Mouse (Mus musculus): Measurements from ENCODE around the gene Frmd4b. TPM values are rescaled to one million over a fixed set of nuclear protein-coding genes. Genes with fewer than 3 reads are reported as not detected.

Gene Frmd4b
- polyA plus RNA-seq, 1 experiment from 2014 or later, result 12.9 TPM

DNA sequence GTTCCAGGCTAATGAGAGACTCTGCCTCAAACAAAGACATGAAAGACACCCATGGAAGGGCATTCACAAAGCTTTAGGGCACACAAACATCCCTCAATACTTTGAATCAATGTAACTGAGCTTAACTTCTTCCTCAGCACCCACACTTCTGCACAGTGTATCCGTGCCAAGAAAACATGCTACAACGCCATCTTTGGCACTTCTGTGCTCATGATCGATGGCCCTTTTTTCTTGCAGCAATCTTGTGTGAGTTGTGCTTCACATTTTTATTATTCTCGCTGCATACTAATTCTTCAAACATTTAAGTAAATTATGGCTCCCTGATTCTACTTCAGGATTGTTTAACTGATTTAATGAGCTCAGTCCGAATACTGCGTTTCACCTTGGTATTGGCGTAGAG is 61.7 kb downstream of the Frmd4b start:
- Histone ChIP-seq H3K27ac (no peak overlapping the region), H3K4me3 (replicated peaks) (no peak overlapping the region), H3K9me3 (no peaks in the 10 kb centered on the region), H3K9ac (replicated peaks) (no peak overlapping the region), H3K4me2 (no peak overlapping the region), H3K27me3 (no peaks in the 10 kb centered on the region), H3K36me3 (no peaks in the 10 kb centered on the region), H3K4me1 (replicated peaks) (peaks cover 3% of the 10 kb centered on the region; the same call in 1 of the 2 replicates)
- WGBS, result 94% methylated on average over 7 of the region's 7 CpGs
- no peak for ATAC-seq (ENCODE audit: insufficient number of reproducible peaks, insufficient read depth, low FRiP score, low TSS enrichment, low read depth)

DNA sequence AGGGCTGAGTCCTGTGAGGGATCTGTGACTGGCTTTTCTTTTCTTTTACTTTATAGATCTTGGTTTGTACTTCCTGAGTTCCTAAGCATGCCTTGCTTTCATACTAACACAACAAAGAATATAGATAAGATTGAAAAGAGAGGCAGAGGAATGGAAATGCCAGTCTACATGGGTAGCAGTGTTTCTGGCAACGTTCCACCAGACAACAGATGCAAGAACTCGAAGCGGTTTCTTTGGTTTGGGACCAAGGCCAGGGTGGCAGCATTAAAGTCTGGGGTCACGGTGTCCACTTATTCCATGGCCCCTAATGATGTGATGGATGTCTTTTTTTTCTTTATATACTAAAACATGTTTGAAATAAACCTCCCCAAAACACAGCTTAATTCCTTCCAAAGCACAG is 63.9 kb downstream of the Frmd4b start:
- no peaks in the 10 kb centered on the region for H3K36me3 ChIP-seq
- no peak overlapping the region for H3K4me3 ChIP-seq (replicated peaks)
- no peaks in the 10 kb centered on the region for H3K27me3 ChIP-seq
- H3K27ac ChIP-seq, result no peak overlapping the region
- H3K9me3 ChIP-seq, result no peaks in the 10 kb centered on the region
- WGBS, result 88% methylated on average over 4 of the region's 4 CpGs
- H3K4me2 ChIP-seq, result no peak overlapping the region
- H3K4me1 ChIP-seq (replicated peaks), result no peaks in the 10 kb centered on the region; the same call in 1 of the 2 replicates
- no peak overlapping the region for H3K9ac ChIP-seq (replicated peaks)
- no peak for ATAC-seq (ENCODE audit: insufficient number of reproducible peaks, insufficient read depth, low FRiP score, low TSS enrichment, low read depth)

GRCm38 (mm10) chr6:97552573-97552972 is 64.8 kb downstream of the Frmd4b start:
- Histone ChIP-seq H3K4me2 (no peak overlapping the region), H3K9me3 (no peaks in the 10 kb centered on the region), H3K27ac (no peak overlapping the region), H3K27me3 (no peaks in the 10 kb centered on the region), H3K4me3 (replicated peaks) (no peak overlapping the region), H3K9ac (replicated peaks) (no peak overlapping the region), H3K4me1 (replicated peaks) (no peaks in the 10 kb centered on the region; the same call in 1 of the 2 replicates), H3K36me3 (no peaks in the 10 kb centered on the region)
- ATAC-seq (ENCODE audit: insufficient number of reproducible peaks, insufficient read depth, low FRiP score, low TSS enrichment, low read depth), result no peak
- WGBS, result 79% methylated on average over 3 of the region's 3 CpGs

GRCm38 (mm10) chr6:97551884-97552283 is 65.5 kb downstream of the Frmd4b start:
- H3K27me3 ChIP-seq, result no peaks in the 10 kb centered on the region
- no peak overlapping the region for H3K4me2 ChIP-seq
- no peaks in the 10 kb centered on the region; the same call in 1 of the 2 replicates for H3K36me3 ChIP-seq
- H3K4me3 ChIP-seq (replicated peaks), result no peak overlapping the region
- H3K27ac ChIP-seq, result no peak overlapping the region; the same call in 1 of the 2 replicates
- H3K4me1 ChIP-seq (replicated peaks), result no peaks in the 10 kb centered on the region; the same call in 1 of the 2 replicates
- no peak overlapping the region for H3K9ac ChIP-seq (replicated peaks)
- H3K9me3 ChIP-seq, result no peaks in the 10 kb centered on the region
- 44% methylated on average over 8 of the region's 8 CpGs for WGBS
- ATAC-seq (ENCODE audit: insufficient number of reproducible peaks, insufficient read depth, low FRiP score, low TSS enrichment, low read depth), result no peak

- H3K9me3 ChIP-seq, result no peaks in the 10 kb centered on the region
Measured at GRCm38 (mm10) chr6:97551161-97551560, 66.2 kb downstream of the Frmd4b start.

DNA sequence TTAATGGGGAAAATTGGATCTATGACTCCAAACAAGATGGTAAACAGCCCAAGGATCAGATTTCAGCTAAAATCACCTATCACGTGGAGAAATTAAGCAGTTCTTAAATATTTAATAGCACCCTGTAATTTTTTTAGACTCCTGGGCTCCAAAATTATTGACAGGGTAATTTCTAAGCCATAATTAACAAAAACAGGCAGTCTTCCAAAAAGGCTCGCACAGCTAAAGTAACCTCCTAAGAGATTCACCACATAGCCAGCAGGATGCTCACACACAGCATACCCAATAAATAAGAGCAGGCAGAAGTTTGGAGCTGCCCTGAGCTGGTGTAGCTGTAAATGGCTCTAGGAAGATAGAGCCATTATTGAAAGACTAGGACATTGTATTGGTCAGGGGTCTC is 76.9 kb downstream of the Frmd4b start:
- Histone ChIP-seq H3K36me3 (no peaks in the 10 kb centered on the region), H3K4me1 (replicated peaks) (no peaks in the 10 kb centered on the region), H3K9me3 (0 out of 2 replicates have a peak, but pooled peaks cover 1% of the 10 kb centered on the region), H3K9ac (replicated peaks) (no peak overlapping the region), H3K27me3 (no peaks in the 10 kb centered on the region), H3K4me3 (replicated peaks) (no peak overlapping the region), H3K27ac (no peak overlapping the region), H3K4me2 (no peak overlapping the region)
- WGBS, result 61% methylated on average over 2 of the region's 2 CpGs
- no peak for ATAC-seq (ENCODE audit: insufficient number of reproducible peaks, insufficient read depth, low FRiP score, low TSS enrichment, low read depth)

More at GRCm38 (mm10) chr6:97551161-97551560, 66.2 kb downstream of the Frmd4b start:
- Histone ChIP-seq H3K27ac (no peak overlapping the region), H3K9ac (replicated peaks) (no peak overlapping the region), H3K4me3 (replicated peaks) (no peak overlapping the region), H3K4me2 (no peak overlapping the region), H3K4me1 (replicated peaks) (no peaks in the 10 kb centered on the region; the same call in 1 of the 2 replicates), H3K27me3 (no peaks in the 10 kb centered on the region), H3K36me3 (no peaks in the 10 kb centered on the region; the same call in 1 of the 2 replicates)
- ATAC-seq (ENCODE audit: insufficient number of reproducible peaks, insufficient read depth, low FRiP score, low TSS enrichment, low read depth), result no peak
- WGBS, result 86% methylated on average over 4 of the region's 4 CpGs

DNA sequence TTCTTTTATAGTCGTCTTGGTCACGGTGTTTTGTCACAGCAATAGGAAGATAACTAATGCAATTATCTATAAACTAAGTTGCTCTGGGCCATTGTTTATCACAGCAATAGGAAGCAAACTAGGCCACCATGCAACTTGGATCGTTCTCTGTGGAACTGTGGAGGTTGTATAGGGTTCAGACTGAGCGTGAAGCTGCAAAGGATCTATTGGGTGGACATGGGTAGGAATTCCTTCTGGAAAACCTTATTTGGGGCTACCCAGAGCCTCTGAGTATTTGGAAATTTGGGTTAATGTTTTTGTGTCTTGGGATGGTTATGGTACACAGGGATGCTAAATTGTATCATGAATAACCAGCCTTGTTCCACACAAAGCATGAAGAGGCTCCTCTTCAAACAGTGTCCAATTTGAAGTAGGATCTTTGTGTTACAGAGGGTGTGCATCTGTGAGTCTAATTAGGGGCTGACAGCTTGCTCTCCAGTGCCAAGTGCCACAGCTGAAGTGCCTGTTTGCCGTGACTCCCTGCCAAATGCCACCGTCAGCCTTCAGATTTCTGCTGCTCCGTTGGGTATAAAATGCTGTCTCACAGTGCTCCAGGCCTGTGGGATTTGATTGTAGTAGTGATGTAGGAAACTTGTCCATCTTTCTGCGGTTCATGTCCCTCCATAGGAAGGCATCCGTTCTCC is 81.4 kb downstream of the Frmd4b start:
- Histone ChIP-seq H3K36me3 (no peaks in the 10 kb centered on the region), H3K27me3 (no peaks in the 10 kb centered on the region), H3K4me2 (no peak overlapping the region), H3K4me1 (replicated peaks) (no peaks in the 10 kb centered on the region), H3K27ac (no peak overlapping the region), H3K9ac (replicated peaks) (no peak overlapping the region), H3K9me3 (0 out of 2 replicates have a peak, but pooled peaks cover 2% of the 10 kb centered on the region), H3K4me3 (replicated peaks) (no peak overlapping the region)
- WGBS, result 90% methylated on average over 9 of the region's 9 CpGs
- ATAC-seq (ENCODE audit: insufficient number of reproducible peaks, insufficient read depth, low FRiP score, low TSS enrichment, low read depth), result no peak

GRCm38 (mm10) chr6:97531043-97531442 is 86.3 kb downstream of the Frmd4b start:
- no peaks in the 10 kb centered on the region for H3K27me3 ChIP-seq
- 82% methylated on average over 4 of the region's 4 CpGs for WGBS
- H3K9ac ChIP-seq (replicated peaks), result no peak overlapping the region
- H3K4me3 ChIP-seq (replicated peaks), result no peak overlapping the region
- ATAC-seq (ENCODE audit: insufficient number of reproducible peaks, insufficient read depth, low FRiP score, low TSS enrichment, low read depth), result no peak
- H3K27ac ChIP-seq, result no peak overlapping the region
- no peaks in the 10 kb centered on the region for H3K36me3 ChIP-seq
- H3K9me3 ChIP-seq, result 0 out of 2 replicates have a peak, but pooled peaks cover 2% of the 10 kb centered on the region
- no peaks in the 10 kb centered on the region for H3K4me1 ChIP-seq (replicated peaks)
- H3K4me2 ChIP-seq, result no peak overlapping the region

GRCm38 (mm10) chr6:97528961-97529680 is 88.2 kb downstream of the Frmd4b start:
- Histone ChIP-seq H3K9ac (replicated peaks) (no peak overlapping the region), H3K9me3 (no peaks in the 10 kb centered on the region), H3K27ac (no peak overlapping the region), H3K36me3 (no peaks in the 10 kb centered on the region), H3K4me3 (replicated peaks) (no peak overlapping the region), H3K4me1 (replicated peaks) (no peaks in the 10 kb centered on the region), H3K4me2 (no peak overlapping the region), H3K27me3 (no peaks in the 10 kb centered on the region)
- no peak for ATAC-seq (ENCODE audit: insufficient number of reproducible peaks, insufficient read depth, low FRiP score, low TSS enrichment, low read depth)
- WGBS, result 75% methylated on average over 15 of the region's 15 CpGs

DNA sequence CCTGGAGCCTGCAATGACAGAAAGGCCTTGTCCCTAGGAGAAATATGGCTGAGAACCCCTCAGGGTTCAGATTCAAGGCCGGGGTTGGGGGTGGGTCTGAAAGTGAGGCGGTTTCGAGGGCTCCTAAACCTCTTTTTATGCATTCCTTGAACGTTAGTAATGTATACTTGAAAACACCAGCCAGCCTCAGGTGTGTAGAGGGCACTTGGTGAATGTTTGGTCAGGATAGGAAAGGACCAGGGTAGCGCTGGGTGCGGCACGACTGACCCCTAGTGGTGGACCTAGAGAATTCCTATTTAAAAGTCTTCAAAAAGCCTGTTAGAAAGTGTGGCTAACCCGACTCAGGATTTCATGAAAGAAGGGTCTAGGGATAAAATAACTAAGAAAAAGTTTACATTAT is 91.2 kb downstream of the Frmd4b start:
- ATAC-seq (ENCODE audit: insufficient number of reproducible peaks, insufficient read depth, low FRiP score, low TSS enrichment, low read depth), result peak; percentile 59; the same call in 1 of the 2 replicates
- no peaks in the 10 kb centered on the region for H3K4me1 ChIP-seq (replicated peaks)
- 18% methylated on average over 8 of the region's 8 CpGs for WGBS
- H3K27ac ChIP-seq, result no peak overlapping the region
- no peaks in the 10 kb centered on the region for H3K27me3 ChIP-seq
- no peaks in the 10 kb centered on the region for H3K36me3 ChIP-seq
- no peaks in the 10 kb centered on the region for H3K9me3 ChIP-seq
- H3K4me3 ChIP-seq (replicated peaks), result no peak overlapping the region
- no peak overlapping the region for H3K9ac ChIP-seq (replicated peaks)
- H3K4me2 ChIP-seq, result no peak overlapping the region

GRCm38 (mm10) chr6:97523118-97523517 is 94.2 kb downstream of the Frmd4b start:
- Histone ChIP-seq H3K27me3 (no peaks in the 10 kb centered on the region), H3K4me2 (no peak overlapping the region), H3K9ac (replicated peaks) (no peak overlapping the region), H3K9me3 (no peaks in the 10 kb centered on the region), H3K4me1 (replicated peaks) (peaks cover 2% of the 10 kb centered on the region; the same call in 1 of the 2 replicates), H3K27ac (no peak overlapping the region), H3K36me3 (no peaks in the 10 kb centered on the region), H3K4me3 (replicated peaks) (no peak overlapping the region)
- WGBS, result under 1% methylated on average over 11 of the region's 11 CpGs
- no peak for ATAC-seq (ENCODE audit: insufficient number of reproducible peaks, insufficient read depth, low FRiP score, low TSS enrichment, low read depth)

Data from limb, embryonic 12.5 days (tissue).